Mouse (Mus musculus): ENCODE results near the gene Atp1b1. TPM values are rescaled to one million over a fixed set of nuclear protein-coding genes. Genes with fewer than 3 reads are reported as not detected.
A peak's percentile ranks its signal among the peaks of the same experiment; 100 is the strongest.

Atp1b1 gene
- polyA plus RNA-seq, 1 experiment from 2014 or later, result 29.7 TPM

GRCm38 (mm10) chr1:164459127-164459905 is 1.2 kb upstream of the Atp1b1 start:
- peaks cover 40% of the 10 kb centered on the region for H3K4me1 ChIP-seq
- H3K27me3 ChIP-seq, result peaks cover 38% of the 10 kb centered on the region
- no peak for ATAC-seq (ENCODE audit: low FRiP score)
- no peaks in the 10 kb centered on the region for H3K9me3 ChIP-seq
- 60% methylated on average over 12 of the region's 12 CpGs for WGBS
- H3K4me3 ChIP-seq (replicated peaks), result peak overlapping the region; percentile 64
- H3K27ac ChIP-seq, result no peak overlapping the region
- H3K36me3 ChIP-seq (replicated peaks), result no peaks in the 10 kb centered on the region
- peak overlapping the region; percentile 72; the same call in 1 of the 2 replicates for H3K9ac ChIP-seq
- peak overlapping the region; percentile 84 for H3K4me2 ChIP-seq

- Histone ChIP-seq H3K4me2 (peak overlapping the region; percentile 84), H3K27ac (peak overlapping the region; percentile 95; the same call in 1 of the 2 replicates), H3K4me3 (replicated peaks) (peak overlapping the region; percentile 64), H3K9ac (peak overlapping the region; percentile 72), H3K27me3 (peaks cover 38% of the 10 kb centered on the region), H3K4me1 (peaks cover 44% of the 10 kb centered on the region), H3K9me3 (no peaks in the 10 kb centered on the region), H3K36me3 (replicated peaks) (no peaks in the 10 kb centered on the region)
- ATAC-seq (ENCODE audit: low FRiP score), result no peak; the same call in 1 of the 2 replicates
- 3% methylated on average over 22 of the region's 22 CpGs for WGBS
Measured at GRCm38 (mm10) chr1:164458621-164459051, 481 bp upstream of the Atp1b1 start.

DNA sequence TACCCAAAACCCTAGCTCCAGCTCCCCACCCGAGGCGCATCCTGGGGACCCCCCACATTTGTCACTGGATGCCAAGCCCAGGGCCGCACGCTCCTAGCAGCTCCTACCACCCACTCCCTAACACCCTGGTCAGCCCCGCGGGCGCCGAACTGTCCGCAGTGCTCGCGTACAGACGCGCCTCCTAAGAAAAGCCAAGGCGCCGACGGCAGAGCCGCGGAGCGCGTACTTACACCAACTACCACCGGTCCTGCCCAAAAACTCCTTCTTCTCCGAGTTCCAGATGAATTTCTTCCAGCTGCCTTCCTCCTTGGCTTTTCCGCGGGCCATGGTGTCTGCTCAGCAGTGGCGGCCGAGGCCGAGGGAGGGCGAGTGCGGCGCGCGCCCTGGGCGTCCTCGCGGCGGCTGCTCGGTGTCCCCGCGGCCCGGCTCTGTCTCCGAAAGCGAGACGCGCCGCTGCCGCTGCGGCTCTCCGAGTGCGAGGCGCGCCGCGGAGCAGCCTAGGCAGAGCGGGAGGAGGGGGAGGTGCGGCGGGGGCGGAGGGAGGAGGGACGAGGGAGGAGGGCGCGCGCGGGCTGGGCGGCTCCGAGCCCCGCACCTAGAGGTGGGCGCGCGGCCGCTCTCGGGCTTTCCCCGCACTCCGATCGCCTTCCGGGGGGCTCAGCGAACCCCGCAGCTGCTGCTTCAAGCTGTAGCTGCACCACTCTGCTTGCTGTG is 467 bp downstream of the Atp1b1 start:
- Histone ChIP-seq H3K27ac (peak overlapping the region; percentile 95), H3K4me1 (peaks cover 44% of the 10 kb centered on the region), H3K36me3 (replicated peaks) (peaks cover 5% of the 10 kb centered on the region), H3K4me2 (peak overlapping the region; percentile 84), H3K9ac (peak overlapping the region; percentile 72), H3K9me3 (no peaks in the 10 kb centered on the region), H3K27me3 (peaks cover 38% of the 10 kb centered on the region), H3K4me3 (replicated peaks) (peak overlapping the region; percentile 64)
- WGBS, result 0% methylated on average over 57 of the region's 76 CpGs
- ATAC-seq (ENCODE audit: low FRiP score), result peak; percentile 89

- Histone ChIP-seq H3K27me3 (peaks cover 38% of the 10 kb centered on the region), H3K36me3 (replicated peaks) (peaks cover 11% of the 10 kb centered on the region), H3K9ac (peak overlapping the region; percentile 72), H3K27ac (no peak overlapping the region), H3K4me3 (replicated peaks) (peak overlapping the region; percentile 64), H3K4me1 (peaks cover 43% of the 10 kb centered on the region), H3K4me2 (peak overlapping the region; percentile 84), H3K9me3 (no peaks in the 10 kb centered on the region)
- WGBS, result 5% methylated on average over 8 of the region's 8 CpGs
- ATAC-seq (ENCODE audit: low FRiP score), result no peak
Measured at GRCm38 (mm10) chr1:164456731-164457130, 1.4 kb downstream of the Atp1b1 start.

GRCm38 (mm10) chr1:164456065-164456464 is 2.1 kb downstream of the Atp1b1 start:
- H3K4me3 ChIP-seq (replicated peaks), result peak overlapping the region; percentile 64
- peaks cover 31% of the 10 kb centered on the region for H3K27me3 ChIP-seq
- 0 out of 2 replicates have a peak overlapping the region, but pooled peaks have one; percentile 21 for H3K9ac ChIP-seq
- peak overlapping the region; percentile 84 for H3K4me2 ChIP-seq
- WGBS, result 33% methylated on average over 6 of the region's 6 CpGs
- peaks cover 40% of the 10 kb centered on the region for H3K4me1 ChIP-seq
- ATAC-seq (ENCODE audit: low FRiP score), result no peak
- peaks cover 16% of the 10 kb centered on the region for H3K36me3 ChIP-seq (replicated peaks)
- H3K9me3 ChIP-seq, result no peaks in the 10 kb centered on the region
- no peak overlapping the region for H3K27ac ChIP-seq

- H3K4me2 ChIP-seq, result peak overlapping the region; percentile 84
- no peaks in the 10 kb centered on the region for H3K9me3 ChIP-seq
- ATAC-seq (ENCODE audit: low FRiP score), result no peak
- H3K27me3 ChIP-seq, result peaks cover 27% of the 10 kb centered on the region
- peak overlapping the region; percentile 64 for H3K4me3 ChIP-seq (replicated peaks)
- 62% methylated on average over 7 of the region's 7 CpGs for WGBS
- H3K36me3 ChIP-seq (replicated peaks), result peaks cover 17% of the 10 kb centered on the region
- H3K9ac ChIP-seq, result no peak overlapping the region
- H3K4me1 ChIP-seq, result peaks cover 40% of the 10 kb centered on the region
- H3K27ac ChIP-seq, result no peak overlapping the region
Measured at GRCm38 (mm10) chr1:164455614-164456013, 2.5 kb downstream of the Atp1b1 start.

GRCm38 (mm10) chr1:164454747-164455400 is 3.3 kb downstream of the Atp1b1 start:
- WGBS, result 40% methylated on average over 14 of the region's 14 CpGs
- peak overlapping the region; percentile 17; the same call in 1 of the 2 replicates for H3K9ac ChIP-seq
- H3K4me3 ChIP-seq (replicated peaks), result peak overlapping the region; percentile 26
- H3K4me1 ChIP-seq, result peaks cover 40% of the 10 kb centered on the region
- peaks cover 17% of the 10 kb centered on the region for H3K36me3 ChIP-seq (replicated peaks)
- peak overlapping the region; percentile 44 for H3K4me2 ChIP-seq
- no peak for ATAC-seq (ENCODE audit: low FRiP score)
- H3K27ac ChIP-seq, result no peak overlapping the region
- H3K9me3 ChIP-seq, result no peaks in the 10 kb centered on the region
- peaks cover 22% of the 10 kb centered on the region for H3K27me3 ChIP-seq

DNA sequence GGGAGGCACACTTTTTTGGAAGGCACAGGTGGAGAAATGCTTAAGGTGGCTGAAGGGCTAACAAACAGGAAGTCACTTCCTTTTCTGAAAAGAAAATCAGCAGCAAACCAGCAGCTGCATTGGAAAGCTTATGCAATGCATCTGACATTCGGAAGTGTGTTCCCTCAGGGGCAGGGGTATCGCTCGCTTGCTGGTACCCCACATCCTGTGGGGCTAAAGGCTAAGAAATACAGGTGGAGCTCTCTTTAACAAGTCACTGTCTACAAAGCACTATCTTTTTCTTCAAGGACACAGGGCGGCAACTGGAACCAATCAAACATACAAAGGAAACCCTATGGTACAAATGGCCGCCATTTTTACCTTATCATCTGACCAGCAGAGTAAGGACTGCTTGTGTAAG is 4.4 kb downstream of the Atp1b1 start:
- no peak for ATAC-seq (ENCODE audit: low FRiP score)
- Histone ChIP-seq H3K4me2 (no peak overlapping the region), H3K27me3 (peaks cover 17% of the 10 kb centered on the region), H3K27ac (no peak overlapping the region), H3K4me1 (peaks cover 35% of the 10 kb centered on the region), H3K4me3 (replicated peaks) (no peak overlapping the region), H3K36me3 (replicated peaks) (peaks cover 17% of the 10 kb centered on the region), H3K9ac (no peak overlapping the region), H3K9me3 (no peaks in the 10 kb centered on the region)
- 95% methylated on average over 5 of the region's 5 CpGs for WGBS

DNA sequence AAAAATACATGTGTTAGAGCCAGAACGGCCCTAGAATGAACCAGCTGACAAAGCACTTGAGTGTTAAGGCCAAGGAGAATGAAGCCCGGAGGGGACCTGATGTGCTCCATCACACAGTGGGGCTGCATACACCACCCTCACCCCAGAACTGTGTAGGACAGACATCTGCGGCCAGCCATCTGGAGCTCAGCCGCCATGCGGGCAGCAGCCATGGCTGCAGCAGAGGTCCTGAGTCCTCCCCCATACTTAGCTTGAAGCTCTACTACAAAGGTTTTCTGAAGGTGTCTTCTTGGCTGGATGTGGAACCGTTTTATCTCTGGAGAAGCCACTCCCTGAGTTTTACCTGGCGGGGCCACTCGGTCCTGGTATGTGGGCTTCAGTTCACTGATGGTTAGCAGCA is 5.0 kb downstream of the Atp1b1 start:
- no peak for ATAC-seq (ENCODE audit: low FRiP score)
- no peak overlapping the region for H3K27ac ChIP-seq

GRCm38 (mm10) chr1:164452580-164452979 is 5.6 kb downstream of the Atp1b1 start:
- peaks cover 17% of the 10 kb centered on the region for H3K36me3 ChIP-seq (replicated peaks)
- no peak for ATAC-seq (ENCODE audit: low FRiP score)
- 89% methylated on average over 6 of the region's 6 CpGs for WGBS
- H3K4me3 ChIP-seq (replicated peaks), result no peak overlapping the region
- H3K4me1 ChIP-seq, result peaks cover 32% of the 10 kb centered on the region
- no peak overlapping the region for H3K4me2 ChIP-seq
- H3K27me3 ChIP-seq, result peaks cover 14% of the 10 kb centered on the region; the same call in 1 of the 2 replicates
- no peak overlapping the region for H3K27ac ChIP-seq
- no peak overlapping the region for H3K9ac ChIP-seq
- no peaks in the 10 kb centered on the region for H3K9me3 ChIP-seq

More for the DNA sequence above, 5.0 kb downstream of the Atp1b1 start:
- Histone ChIP-seq H3K27me3 (peaks cover 14% of the 10 kb centered on the region; the same call in 1 of the 2 replicates), H3K4me2 (no peak overlapping the region), H3K9me3 (no peaks in the 10 kb centered on the region), H3K4me1 (peaks cover 32% of the 10 kb centered on the region), H3K36me3 (replicated peaks) (peaks cover 17% of the 10 kb centered on the region), H3K9ac (no peak overlapping the region), H3K4me3 (replicated peaks) (no peak overlapping the region)
- 96% methylated on average over 8 of the region's 8 CpGs for WGBS

DNA sequence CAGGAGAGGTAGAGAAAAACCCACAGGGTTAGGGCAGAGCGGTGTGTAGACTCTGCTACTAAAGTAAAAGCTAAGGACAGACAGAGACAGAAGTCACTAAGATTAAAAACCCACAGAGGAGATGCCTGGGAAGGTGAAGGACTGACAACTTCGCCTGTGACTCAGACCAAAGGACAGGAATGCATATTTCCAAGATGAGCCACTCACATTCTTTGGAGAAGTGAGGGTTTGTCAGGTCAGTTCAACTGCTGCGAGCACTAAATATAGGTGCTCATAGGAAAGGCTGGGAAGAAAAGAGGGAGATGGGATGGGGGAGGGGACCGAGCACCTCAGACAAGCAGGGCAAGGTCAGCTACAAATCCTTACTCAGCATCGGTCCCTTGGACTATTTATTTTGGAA is 6.8 kb downstream of the Atp1b1 start:
- Histone ChIP-seq H3K27me3 (0 out of 2 replicates have a peak, but pooled peaks cover 8% of the 10 kb centered on the region), H3K9ac (no peak overlapping the region), H3K4me1 (peaks cover 22% of the 10 kb centered on the region), H3K4me3 (replicated peaks) (no peak overlapping the region), H3K36me3 (replicated peaks) (peaks cover 17% of the 10 kb centered on the region), H3K9me3 (no peaks in the 10 kb centered on the region), H3K4me2 (no peak overlapping the region), H3K27ac (no peak overlapping the region)
- ATAC-seq (ENCODE audit: low FRiP score), result no peak
- WGBS, result 96% methylated on average over 5 of the region's 5 CpGs

DNA sequence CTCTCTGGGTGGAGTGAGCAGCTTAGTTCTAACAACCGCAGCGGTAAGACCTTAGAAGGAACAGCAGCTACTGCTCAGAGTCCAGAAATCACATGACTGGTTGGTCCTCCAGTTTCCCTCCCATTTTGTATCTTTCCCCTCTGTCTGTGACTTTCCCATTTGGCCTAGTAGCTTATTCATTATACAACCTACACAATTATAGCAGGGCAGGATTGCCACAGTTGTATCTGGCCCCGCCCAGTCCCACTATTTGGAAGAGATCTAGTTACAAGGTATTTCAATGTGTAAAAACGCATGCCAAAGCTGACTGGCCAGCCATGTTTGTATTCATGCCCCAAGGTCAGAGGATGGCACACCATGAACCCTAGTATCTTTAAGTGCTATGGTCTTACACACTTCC is 7.5 kb downstream of the Atp1b1 start:
- H3K27ac ChIP-seq, result no peak overlapping the region
- H3K9me3 ChIP-seq, result no peaks in the 10 kb centered on the region
- peaks cover 15% of the 10 kb centered on the region for H3K4me1 ChIP-seq
- 91% methylated on average over 4 of the region's 4 CpGs for WGBS
- H3K9ac ChIP-seq, result no peak overlapping the region
- H3K36me3 ChIP-seq (replicated peaks), result peaks cover 17% of the 10 kb centered on the region
- H3K4me2 ChIP-seq, result no peak overlapping the region
- 0 out of 2 replicates have a peak, but pooled peaks cover under 1% of the 10 kb centered on the region for H3K27me3 ChIP-seq
- no peak for ATAC-seq (ENCODE audit: low FRiP score)
- no peak overlapping the region for H3K4me3 ChIP-seq (replicated peaks)

Data from forebrain, embryonic 12.5 days (tissue).